Mouse (Mus musculus) megakaryocyte progenitor cell, adult 5-6 weeks (primary cell): ENCODE data around the gene Gm44503. TPM values are rescaled to one million over a fixed set of nuclear protein-coding genes. Genes with fewer than 3 reads are reported as not detected.

Experiments
- ATAC-seq: replicated peaks from 2 replicates; pipeline ENCODE4 v1.8.0; 2016; ENCODE audit warnings: mild to moderate bottlenecking, moderate TSS enrichment, inconsistent platforms; ENCODE audit not compliant: poor library complexity
- total RNA-seq, 2 experiments: library from RNA; stranded (forward) in 1 of 2; stranded (reverse) in 1 of 2; fragments of 157-497, 149-512 nt in 1 of 2; fragments of 200-1000 nt in 1 of 2; gene quantifications; 2 replicates each; pipeline versions ENCODE4 v1.2.3 to v1.2.4; 2015 to 2017

Gene Gm44503
- not detected in 2 replicates for total RNA-seq (2015)
- 0.07 TPM in 1 of 2 replicates, not detected in the other for total RNA-seq (2017)

DNA sequence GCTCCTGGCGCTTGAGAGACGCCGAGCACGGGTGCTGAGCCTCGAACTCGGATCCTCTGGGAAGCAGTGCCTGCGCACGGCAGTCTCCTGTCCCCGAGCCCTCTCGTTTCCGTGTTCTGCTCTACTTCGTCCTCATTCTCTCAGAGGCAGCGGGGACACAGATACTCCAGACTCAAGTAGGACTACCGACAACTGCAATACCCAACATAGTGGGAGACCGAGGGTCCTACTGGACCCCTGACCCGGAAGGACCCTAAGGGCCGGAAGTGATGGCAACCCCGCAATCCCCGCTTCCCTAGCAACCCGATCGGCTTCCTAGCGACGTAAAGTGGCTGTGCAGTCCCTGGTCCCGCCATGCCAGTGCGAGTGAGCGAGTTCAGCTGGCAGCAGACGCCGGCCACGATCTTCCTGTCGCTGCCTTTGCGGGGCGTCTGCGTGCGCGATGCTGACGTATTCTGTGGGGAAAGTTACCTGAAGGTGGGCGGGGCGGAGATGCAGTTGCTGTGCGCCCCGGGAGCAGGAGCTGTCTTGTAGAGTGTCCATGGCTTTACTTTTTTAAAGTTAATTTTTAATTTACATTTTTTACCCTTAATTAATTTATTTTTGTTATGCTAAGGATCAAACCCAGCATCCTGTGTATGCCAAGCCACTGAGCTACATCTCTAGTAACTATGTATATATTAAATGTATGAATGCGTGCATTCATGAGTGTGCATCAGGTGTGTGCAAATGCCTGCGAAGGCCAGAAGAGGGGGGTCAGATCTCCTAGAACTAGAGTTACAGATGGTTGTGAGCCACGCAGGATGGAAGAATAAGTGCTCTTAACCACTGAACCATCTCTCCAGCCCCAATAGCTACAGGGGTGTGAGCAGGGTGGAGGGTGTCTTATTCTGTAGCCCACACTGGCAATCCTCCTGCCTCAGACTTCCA lies at the start of gene Gm44503, which contains the start of gene Dyx1c1:
Gm44503 (plus strand) TSS at position 332 of the 930 bp plus-strand sequence.
Dyx1c1 (plus strand) TSS at position 265 of the 930 bp plus-strand sequence.
- ATAC-seq, result peak; percentile 94

DNA sequence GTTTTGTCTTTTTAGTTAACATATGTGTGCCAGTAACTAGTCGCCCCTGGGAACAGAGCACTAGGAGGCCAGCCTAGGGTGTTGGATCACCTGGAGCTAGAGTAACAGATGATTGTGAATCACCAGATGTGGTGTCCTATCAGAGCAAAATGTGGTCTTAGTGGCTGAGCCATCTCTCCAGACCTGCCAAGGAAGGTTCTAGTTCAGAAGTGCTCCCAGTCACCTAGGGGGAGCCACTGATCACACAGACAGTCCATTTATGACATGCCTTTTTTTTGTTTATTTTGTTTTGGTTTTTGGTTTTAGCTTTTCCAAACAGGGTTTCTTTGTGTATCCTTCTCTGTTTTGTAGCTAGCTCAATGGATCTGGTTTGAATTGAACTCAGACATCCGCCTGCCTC lies 47.3 kb upstream of the Gm44503 start:
- ATAC-seq, result no peak

DNA sequence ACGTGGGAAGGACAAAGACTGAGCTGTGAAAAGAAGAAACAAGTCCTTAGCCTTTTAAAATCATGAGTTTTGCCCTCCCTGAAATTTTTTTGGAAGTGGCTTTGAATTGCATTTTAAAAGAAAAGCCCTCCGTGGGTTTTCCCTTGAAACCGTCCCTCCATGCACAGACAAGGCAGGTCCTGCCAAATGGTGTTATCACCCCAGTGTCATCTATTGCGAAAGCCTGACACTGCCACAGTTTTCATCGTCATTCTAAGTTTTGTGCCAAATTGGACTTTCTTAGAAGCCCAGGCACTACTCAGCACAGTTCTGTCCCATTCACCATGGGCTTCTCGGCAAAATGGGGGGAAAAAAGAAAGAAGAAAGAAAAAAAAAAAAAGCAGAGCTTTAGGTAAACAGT lies 45.1 kb upstream of the Gm44503 start:
- no peak for ATAC-seq

DNA sequence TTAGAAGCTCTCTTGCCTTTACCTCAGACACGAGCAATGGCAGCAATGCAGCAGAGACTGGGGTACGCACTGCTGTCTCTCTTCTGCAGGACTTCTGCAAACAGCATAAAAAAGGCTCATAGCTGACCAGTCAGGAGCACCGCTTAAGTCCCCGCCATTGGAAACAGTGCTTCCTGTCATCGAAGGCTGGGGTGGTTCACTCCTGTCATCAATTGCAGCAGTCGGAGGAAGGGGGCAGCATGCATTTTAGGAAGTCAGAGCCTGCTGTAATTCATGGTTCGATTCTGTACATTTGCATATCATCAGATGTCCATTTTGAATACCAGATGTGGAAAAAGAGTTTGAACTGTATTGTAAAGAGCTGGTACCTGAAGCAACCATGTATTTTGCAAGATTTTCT lies 42.9 kb upstream of the Gm44503 start:
- peak; percentile 63 for ATAC-seq

DNA sequence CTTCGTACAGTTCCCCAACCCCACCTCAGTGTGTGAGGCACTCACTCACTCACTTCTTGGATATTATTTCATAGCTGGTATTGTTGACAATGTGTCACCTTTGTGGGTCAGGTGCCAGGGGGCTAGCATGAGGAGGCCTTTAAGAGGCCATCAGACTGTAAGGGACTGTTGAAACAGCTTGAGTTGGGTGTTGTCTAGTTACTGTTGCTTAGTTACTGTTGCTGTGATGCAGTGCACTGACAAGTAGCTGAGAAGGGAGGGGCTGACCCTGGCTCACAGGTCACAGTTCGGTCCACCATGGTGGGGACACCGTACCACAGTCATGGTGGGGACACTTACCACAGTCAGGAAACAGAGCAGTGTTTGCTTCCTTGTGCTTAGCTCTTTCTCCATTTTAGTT lies 35.6 kb upstream of the Gm44503 start:
- no peak for ATAC-seq

DNA sequence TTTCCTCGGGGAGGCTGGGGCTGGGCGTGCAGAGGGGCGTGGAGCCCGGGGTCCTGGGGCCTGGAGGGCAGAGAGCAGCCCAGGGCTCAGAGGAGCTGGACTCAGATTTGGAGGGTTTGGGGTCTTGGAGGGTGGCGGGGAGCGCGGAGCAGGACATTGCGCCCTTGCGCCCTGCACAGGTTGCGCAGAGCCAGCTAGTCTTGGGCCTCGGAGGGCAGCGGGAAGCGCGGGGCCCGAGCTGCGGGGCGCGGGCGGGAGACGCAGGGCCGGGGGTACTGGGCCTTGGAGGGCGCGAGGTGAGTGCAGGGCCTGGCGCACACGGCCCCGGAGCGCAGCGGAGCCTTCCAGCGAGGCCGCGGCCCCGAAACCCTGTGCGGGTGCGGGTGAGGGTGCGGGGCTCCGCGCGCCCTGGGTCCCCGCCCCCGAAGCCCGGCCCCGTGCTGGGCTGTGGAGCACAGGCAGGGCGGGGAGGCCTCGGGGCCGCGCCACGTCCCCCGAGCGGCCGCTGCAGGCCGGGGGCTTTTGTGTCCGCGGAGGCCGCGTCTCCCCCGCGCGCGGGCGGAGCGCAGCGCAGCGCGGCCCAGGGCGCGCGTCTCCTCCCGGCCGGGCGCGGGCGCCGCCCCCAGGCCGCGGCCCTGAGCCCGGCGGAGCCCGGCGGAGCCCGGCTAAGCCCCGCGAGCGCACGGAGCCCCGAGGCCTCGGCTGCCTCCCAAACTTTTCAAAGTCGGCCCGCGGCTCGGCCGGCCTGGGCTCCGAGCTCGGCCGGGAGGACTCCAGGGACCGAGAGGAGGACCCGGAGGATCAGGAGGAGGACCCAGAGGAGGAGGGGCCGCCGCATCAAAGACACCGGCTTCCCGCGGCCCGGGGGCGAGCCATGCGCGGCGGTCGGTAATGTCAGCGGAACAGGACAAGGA lies 33.4 kb upstream of the Gm44503 start, which contains the start of gene Pygo1:
Pygo1 (plus strand) TSS at position 625 of the 914 bp plus-strand sequence.
- no peak for ATAC-seq

DNA sequence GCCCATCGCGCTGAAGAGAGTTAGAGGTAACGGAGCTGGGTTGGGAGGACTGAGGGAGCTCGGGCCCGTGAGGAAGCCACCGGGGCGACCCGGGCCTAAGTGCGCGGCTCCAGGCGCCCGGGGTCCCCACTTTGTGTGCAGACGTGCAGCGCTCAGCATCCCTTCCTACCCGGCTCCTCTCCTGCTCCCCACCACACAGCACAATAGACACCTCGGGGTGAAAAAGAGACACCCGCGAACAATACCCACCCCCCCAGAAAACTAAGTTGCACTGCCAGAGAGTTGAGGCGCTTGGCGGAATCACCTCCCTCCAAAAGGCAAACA lies 32.8 kb upstream of the Gm44503 start:
- no peak for ATAC-seq

DNA sequence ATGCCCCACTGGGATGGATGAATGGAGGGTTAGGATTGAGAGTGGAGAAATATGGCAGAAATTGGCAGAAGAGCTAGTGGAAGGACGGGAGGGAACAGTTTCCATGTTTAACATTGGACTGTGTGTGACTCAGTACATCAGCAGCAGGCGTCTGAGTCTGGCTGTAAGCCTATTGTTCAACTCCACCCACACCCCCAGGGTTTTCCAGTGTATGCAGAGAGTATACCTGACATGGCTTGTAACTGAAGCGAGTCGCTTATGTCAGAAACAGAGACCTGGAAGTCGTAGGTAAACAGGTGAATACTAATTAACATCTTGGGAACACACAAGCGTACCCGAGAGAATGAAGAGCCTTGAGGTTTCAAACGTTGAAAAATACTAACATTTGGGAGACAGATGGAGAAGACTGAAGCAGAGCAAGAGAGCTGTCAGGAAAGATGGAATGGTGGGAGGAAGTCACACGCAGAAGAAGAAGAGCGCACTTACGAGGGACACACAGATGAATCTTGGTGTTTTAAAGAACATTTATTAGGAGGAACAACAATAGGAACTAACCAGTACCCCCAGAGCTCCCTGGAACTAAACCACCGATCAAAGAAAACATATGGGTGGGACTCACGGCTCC lies 27.4 kb upstream of the Gm44503 start:
- ATAC-seq, result no peak

DNA sequence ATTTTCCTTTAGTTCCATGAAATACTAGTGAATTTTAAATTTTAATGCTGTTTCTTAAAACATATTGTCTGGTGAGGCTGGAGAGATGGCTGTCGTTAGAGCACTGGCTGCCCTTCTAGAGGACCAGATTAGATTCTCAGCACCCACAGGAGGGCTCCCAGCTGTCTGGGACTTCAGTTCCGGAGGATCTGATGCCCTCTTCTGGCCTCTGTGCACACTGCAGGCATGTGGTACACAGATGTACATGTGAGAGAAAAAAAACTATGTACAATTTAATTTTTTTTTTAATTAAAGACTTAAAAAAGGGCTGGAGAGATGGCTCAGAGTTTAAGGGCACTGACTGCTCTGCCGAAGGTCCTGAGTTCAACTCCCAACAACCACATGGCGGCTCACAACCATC lies 23.3 kb upstream of the Gm44503 start:
- no peak for ATAC-seq

DNA sequence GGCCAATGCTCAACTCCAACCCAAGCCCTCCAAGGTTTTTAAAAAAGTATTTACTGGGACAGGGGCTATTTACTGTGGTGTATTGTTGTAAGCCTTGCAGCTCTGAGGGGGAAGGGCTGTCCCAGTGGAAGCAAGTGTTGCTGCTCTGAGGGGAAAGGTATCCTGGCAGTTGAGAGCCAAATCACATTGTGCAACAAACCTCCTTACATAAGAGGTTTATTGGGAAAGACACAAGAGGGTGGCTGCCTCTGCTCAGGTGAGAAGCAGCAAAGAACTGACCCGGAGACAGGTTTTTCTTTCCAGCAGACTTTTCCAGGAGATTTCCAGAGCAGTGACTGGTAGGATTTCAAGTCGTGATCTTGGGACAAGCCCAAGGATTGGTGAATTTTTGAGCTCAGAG lies 22.4 kb upstream of the Gm44503 start:
- ATAC-seq, result no peak

DNA sequence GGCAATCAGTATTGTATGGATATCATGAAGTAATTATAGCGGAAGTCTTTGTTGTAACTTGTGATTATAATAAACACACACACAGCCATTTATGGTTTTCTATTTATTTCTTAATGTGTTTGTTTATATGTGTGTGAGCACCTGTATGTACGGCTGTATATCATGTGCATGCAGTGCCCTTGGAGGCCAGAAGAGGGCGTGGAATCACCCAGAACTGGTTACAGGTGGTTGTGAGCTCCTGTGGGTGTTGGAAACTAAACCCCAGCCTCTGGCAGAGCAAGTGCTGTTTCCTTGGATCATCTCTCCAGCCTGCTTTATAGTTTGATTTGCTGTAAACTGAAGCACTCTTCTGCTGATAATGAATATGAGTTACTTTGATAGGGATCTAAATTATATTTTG lies 15.2 kb upstream of the Gm44503 start:
- ATAC-seq, result no peak

DNA sequence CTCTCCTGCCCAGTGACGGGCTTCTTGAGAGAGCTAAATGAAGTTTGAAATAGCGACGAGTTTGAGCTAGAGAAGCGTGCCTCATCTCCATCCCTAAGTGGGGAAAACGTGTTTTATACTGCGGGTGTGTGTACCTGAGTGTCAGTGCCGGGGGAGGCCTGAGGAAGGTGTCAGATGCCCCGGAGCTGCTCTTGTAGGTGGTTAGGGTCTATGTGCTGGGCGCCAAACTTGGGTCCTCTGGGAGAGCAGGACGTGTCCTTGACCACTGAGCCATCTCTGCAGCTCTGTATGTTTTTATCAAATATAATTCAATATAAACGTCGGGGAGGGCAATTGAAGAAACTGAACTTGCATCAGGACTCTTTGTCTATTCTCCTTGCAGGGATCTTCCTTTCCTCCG lies 14.4 kb upstream of the Gm44503 start:
- no peak for ATAC-seq

DNA sequence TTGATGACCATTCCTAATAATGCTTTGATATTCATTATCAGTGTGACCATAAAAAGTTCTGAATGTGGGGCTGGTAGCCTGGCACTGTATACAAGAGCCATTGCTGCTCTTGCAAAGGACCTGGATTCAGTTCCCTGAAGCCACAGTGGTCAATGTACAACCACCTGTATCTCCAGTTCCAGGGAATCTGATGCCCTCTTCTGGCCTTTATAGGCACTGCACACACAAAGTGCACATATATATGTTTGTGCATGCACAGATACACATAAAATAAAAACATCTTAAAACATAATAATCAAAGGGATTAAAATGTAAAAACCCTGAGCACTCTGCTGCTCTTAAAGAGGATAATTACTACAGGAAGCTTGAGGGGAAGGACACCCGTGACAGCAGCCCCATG lies 11.6 kb upstream of the Gm44503 start:
- no peak for ATAC-seq

DNA sequence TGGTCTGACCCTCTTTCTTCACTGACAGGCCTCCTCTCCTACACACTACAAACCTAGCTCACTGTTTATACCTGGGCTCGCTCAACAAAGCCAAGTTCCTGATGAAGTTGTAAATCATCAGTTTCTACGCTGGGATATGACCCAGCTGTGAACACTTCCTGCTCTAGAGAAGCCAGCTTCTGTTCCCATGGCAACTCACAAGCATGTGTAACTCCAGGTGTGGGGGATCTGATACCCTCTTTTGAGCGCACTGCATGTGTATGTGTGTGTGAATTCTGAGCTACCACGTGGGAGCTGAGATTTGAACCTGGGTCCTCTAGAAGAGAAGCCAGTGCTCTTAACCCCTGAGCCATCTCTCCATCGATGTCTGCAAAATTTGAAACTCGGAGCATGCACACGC lies 9.1 kb upstream of the Gm44503 start:
- ATAC-seq, result no peak

DNA sequence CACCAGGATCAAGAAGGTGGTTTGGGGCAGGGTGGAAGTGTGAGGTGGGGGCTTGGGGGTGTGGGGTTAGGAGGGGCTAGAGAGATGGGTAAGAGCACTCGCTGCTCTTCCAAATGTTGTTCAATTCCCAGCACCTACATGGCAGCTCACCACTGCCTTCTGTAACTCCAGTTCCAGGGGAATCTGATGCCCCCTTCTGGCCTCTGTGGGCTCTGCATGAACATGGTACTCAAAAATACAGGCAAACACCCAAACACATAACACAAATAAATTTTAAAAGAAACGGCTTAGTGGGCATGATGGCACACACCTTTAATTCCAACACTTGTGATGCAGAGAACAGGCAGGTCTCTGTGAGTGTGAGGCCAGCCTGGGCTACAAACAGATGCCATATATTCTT lies 3.9 kb upstream of the Gm44503 start:
- no peak for ATAC-seq

DNA sequence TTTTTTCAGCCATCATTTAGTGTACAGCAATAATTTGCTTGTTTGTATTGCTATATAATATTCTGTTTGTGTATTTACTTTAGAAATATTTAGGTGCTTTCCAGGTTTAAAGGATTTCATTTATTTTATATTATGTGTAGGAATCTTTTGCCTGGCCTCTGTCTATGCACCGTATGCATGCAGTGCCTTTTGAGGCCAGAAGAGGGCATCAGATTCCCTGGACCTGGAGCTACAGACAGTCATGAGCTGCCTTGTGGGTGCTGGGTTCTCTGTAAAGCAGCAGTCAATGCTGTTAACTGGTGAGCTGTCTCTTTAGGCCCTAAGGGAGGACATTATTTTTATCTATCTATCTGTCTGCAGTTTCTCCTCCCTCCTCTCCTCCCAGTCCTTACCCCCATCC lies 3.1 kb upstream of the Gm44503 start:
- peak; percentile 59 for ATAC-seq

DNA sequence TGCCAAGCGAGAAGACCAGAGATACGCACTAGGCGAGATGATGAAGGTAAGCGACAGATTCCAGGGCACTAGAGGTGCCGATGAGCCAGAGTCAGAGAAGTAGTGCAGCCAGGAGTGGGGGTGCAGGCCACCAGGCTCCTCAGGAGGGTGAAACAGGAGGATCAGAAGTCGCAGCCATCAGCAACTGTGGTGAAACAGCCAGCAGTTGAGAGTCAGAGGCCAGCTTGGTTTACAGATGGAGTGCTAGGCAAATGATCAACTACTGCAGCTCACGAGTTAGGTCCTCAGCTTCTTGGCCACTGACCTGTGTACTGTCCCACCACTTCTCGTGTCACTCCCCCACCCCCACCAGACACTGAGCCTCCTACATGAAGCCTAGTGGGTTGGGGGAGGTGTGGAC lies 2.7 kb downstream of the Gm44503 start:
- ATAC-seq, result no peak

DNA sequence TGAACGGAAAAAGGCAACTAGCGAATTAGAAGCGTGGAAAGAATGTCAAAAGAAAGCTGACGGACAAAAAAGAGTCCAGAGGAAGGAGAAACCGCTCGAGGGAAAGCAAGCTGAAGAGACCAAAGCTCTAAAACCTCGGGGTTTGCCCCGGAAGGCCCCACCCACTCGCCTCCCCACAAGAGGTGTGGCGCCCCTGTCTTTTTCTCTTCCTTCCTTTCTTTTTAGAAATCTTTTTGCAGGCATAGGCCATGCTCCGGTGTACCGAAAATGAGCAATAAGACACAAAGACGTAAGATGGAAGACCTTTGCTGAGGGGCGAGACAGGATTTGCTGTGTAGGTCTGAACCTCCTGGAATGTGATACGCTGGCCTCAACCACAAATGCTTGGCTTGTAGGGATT lies 3.3 kb downstream of the Gm44503 start:
- no peak for ATAC-seq

DNA sequence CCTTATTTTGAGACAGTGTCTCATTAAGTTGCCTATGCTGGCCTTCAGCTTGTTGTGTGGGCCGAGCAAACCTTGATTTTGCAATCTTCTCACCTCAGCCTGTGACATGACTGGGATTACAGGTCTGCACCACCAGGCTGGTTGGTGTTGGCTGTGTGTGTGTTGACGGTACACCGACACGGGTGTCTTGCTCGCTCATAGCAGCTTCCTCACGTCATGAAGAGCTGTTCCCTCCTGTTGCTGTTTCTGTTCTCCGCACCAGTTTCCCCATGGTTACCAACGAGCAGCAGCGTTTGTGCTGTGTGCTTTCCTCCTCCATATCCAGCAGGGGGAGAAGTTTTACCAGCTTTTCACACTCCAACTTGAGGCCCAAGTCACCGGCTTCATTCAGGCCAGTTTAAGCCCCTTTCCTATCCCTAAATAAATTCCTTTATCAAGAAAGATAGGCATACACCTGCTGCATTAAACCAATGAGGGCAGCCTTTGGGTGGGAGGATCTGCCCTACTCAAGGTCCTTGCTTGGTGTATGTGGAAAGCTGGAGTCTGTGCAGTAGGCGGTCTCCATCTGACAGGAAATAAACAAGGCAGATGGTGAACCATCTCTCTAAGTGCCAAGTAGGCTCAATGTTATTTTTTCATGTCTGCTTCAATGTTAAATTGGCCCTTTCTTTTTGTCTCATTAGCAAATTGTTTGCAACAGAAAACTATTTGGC lies 9.9 kb downstream of the Gm44503 start:
- peak; percentile 87 for ATAC-seq

DNA sequence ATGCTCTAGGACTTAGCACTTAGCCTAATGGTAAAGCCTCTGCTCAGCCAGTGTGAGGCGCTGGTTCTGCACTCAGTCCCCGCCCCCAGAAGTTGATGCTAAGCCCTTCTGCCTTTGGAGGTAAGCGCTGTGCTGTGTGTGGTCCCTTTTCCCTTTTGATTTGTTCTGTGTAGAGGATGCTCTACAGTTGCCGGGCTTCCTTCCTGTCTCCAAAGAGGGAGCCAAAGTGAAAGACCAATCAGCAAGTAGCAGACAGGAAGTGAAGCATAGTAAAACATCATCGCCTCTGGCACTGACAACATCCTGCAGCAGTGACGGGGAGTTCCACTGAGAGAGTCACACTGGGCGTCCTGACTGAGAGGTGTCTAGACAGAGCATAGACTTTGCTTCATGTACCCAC lies 11.2 kb downstream of the Gm44503 start:
- peak; percentile 39 for ATAC-seq

DNA sequence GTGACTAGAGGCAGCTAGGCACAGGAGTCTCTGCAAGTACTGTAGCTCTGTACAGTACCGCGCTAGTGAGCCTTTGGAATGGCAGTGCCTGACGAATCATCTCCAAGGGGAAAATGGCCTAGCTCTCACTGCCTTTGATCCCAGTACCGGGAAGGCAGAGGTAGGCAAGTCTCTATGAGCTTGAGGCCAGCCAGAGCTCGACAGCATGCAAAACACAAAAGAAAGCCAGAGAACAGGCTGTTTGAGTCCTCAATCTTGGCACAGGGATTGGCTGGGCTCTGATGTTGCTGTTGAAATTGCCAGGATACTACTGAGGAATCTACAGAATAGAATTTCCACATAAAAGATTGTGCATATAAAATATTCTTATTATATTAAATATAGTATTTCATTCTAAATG lies 13.8 kb downstream of the Gm44503 start:
- no peak for ATAC-seq
